Mouse (Mus musculus) urinary bladder, postnatal 36 days (tissue): Measurements from ENCODE around the gene Tspan5.

ENCODE experiments used
- DNase-seq, 2 experiments: peaks; one replicate each; pipeline ENCODE4 v3.0.0; 2022; ENCODE audit warnings: low spot score in 2 of 2, mixed read lengths in 1 of 2

Gene Tspan5

GRCm38 (mm10) chr3:138937241-138937640 lies 195.2 kb downstream of the Tspan5 start:
- DNase-seq: no peak

- no peak for DNase-seq
Measured at GRCm38 (mm10) chr3:138941604-138942003, 199.6 kb downstream of the Tspan5 start.

DNA sequence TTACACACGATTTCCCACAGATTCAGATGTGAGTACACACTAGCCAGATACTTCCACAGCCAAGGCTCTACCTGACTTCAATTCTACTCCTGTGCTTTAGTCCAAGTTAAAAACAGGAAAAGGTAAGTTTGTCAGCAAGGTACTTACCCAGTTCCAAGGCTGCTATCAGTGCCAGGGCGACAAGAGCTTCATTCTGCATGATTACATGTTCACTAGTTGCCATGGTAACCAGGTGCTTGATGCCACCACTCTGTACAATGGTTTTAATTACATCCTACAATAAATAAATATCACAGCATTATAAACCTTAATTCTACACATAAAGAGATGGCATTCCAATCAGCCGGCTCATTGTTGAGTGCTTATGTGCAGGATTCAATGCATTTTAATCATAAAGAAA lies 203.5 kb downstream of the Tspan5 start:
- no peak for DNase-seq

DNA sequence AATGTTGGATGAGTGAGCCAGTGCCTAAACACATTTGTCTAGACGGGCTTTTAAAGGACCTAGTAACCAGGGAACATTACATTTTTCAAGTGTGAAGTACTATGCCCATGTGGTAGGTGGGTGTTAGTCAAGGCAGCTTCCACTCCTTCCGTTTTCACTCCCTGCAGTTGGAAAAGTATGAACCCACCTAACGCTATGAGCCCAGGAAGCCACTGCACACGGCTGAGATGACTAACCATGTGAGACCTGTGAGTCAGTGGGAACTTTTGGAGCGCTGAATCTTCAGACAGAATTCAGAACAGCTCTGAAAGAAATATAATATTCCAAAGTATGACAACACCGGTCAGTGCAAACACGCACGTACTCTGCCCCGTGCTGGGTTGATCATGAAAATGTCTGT lies 207.1 kb downstream of the Tspan5 start:
- DNase-seq: no peak

DNA sequence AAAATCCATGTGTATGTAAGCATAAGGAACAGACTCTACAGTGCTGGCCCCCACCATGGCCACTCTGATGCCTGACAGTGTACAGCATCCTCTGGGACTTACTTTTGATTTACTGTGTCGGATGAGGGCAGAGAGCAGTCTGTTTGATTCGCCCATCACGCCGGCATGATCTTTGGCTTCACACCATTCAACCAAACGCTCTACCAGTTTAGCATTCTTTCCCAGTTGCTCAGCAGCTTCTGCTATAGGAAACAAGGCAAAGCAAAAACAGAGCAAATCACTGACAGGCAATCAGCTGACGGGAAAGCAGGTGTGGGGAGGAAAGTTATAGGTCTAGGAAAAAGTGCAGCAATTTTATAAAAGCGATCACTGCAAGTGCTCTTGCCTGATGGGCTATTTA lies 213.2 kb downstream of the Tspan5 start:
- DNase-seq: no peak
